Mouse (Mus musculus) G1E-ER4 (cell line): ENCODE measurements around the gene Cox6b2. TPM values are rescaled to one million over a fixed set of nuclear protein-coding genes. Genes with fewer than 3 reads are reported as not detected.
A peak's percentile ranks its signal among the peaks of the same experiment; 100 is the strongest.

Experiments
- GATA1 ChIP-seq: IDR thresholded peaks from one replicate; pipeline ENCODE4 v1.8.0; 2012; ENCODE audit warnings: low read length, inconsistent platforms
- polyA plus RNA-seq: library from polyadenylated mRNA; stranded (reverse); fragments of >175 nt; gene quantifications from 2 replicates; pipeline ENCODE4 v1.2.3, GENCODE M21; 2012

The Cox6b2 gene
- polyA plus RNA-seq, 1 experiment: 159 TPM

GRCm38 (mm10) chr7:4776861-4777830 lies 24.3 kb upstream of the Cox6b2 start:
- TF ChIP-seq GATA1: no peak

- TF ChIP-seq GATA1: no peak
These were observed 23.2 kb upstream of the Cox6b2 start for GRCm38 (mm10) chr7:4776131-4776530.

- no peak for TF ChIP-seq GATA1
These were observed 18.3 kb upstream of the Cox6b2 start, which contains the start of gene Fam71e2 for GRCm38 (mm10) chr7:4771202-4771601. TSS of gene Fam71e2 (minus strand) at chr7:4771302.

GRCm38 (mm10) chr7:4764946-4765710 lies 12.2 kb upstream of the Cox6b2 start:
- no peak for TF ChIP-seq GATA1

- no peak for TF ChIP-seq GATA1
These were observed 6.8 kb upstream of the Cox6b2 start for GRCm38 (mm10) chr7:4759670-4760069.

- no peak for TF ChIP-seq GATA1
These were observed 698 bp downstream of the Cox6b2 start for GRCm38 (mm10) chr7:4751971-4752820.

DNA sequence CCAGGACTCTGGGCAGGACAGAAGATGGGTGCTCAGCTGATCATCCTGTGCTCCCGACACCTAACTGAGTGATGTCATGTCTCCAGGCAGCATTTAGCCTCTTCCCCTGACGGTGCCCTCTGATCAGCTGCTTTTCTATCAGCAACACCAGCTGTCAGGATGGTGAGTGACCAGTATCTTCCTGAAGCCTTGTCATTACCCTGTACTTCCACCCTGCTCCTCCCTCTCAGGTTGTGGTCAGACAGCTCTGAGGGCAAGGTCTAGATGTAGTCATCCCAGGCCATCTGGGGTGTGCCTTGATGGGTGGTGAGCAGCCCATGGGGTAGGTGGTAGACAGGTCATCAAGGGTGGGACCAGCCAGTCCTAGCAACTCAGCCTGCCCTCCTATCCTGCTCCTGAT lies 3.7 kb downstream of the Cox6b2 start:
- TF ChIP-seq GATA1: no peak

- no peak for TF ChIP-seq GATA1
These were observed 4.6 kb downstream of the Cox6b2 start for GRCm38 (mm10) chr7:4748321-4748720.

DNA sequence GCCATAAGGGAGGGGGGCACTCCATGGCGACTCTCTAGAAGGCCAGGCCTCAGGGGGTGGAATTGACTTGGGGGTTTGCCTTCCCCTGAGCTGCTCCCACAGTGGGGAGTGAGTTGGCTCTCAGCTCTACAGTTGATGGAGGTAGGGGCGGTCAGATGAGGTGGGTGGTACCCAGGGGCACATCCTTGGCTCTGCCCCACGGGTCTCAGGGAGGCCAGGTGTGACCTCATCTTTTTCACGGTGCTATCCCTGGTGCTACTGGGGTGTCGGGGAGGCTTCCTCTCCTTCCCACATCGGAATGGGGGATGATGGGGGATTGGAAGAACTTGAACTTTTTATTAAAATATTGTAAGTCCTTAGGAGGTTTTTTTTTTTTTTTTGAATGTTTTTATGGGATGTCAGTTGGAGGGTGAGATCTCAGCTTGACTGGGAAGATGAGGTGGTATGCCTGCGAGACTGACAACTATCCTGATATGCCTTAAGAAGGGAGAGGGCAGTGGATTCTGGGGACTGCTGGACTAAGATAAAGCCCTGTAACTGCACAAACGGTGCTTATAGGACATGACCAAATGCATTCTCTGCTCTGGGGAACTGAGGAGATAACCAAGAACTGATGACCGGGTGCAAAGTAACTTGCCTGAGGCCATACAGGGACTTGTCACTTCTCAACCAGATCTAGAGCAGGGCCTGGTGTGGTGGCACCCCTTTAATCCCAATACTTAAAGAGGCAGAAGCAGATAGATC lies 5.6 kb downstream of the Cox6b2 start:
- TF ChIP-seq GATA1: peak; percentile 91

DNA sequence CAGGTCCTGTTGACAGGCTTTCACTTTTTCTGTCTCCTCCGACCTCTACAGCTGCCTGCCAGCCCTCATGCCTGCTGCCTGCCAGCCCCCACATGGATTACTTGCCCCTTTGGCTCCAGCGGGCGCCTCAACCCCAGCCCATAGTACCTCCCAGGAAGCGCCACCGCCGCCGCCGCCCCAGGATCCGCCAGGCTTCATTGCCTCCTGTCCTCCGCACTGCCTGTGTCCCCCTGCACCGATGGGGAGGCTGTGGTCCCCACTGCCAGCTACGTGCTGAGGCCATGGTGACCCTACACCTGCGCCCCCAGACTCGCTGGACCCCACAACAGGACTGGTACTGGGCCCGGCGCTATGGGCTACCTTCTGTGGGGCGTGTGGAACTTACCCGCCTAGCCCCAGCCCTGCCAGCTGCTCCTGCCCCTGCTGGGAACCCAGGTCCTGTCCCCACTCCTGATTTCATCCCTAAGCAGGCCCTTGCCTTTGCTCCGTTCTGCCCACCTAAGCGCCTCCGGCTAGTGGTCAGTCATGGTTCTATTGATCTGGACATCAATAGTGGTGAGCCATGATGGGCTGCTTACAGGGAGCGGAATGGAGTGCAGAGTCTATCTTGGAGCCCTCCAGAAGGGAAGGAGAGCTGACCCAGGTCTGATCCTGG lies 6.4 kb downstream of the Cox6b2 start:
- no peak for TF ChIP-seq GATA1

GRCm38 (mm10) chr7:4744886-4745285 lies 8.0 kb downstream of the Cox6b2 start:
- no peak for TF ChIP-seq GATA1

GRCm38 (mm10) chr7:4743354-4743753 lies 9.5 kb downstream of the Cox6b2 start:
- no peak for TF ChIP-seq GATA1

DNA sequence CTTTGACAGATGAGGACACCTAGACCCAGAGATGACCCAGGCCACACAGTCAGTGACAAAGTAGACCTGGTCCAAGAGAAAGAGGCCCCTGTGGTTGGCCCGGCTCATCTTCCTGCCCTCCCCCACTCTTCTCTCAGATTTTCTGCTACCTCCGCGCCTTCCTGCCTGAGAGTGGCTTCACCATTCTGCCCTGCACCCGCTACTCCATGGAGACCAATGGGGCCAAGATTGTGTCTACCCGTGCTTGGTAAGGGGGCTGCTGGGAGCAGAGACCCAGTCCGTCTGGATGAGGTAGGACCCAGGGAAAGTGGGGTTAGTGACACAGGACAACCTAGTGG lies 10.4 kb downstream of the Cox6b2 start:
- no peak for TF ChIP-seq GATA1

GRCm38 (mm10) chr7:4741672-4742481 lies 11.0 kb downstream of the Cox6b2 start:
- TF ChIP-seq GATA1: no peak
